Mouse (Mus musculus): Measurements from ENCODE around the gene Olfr1272.
"Not testable (repeated sequence)": the region's sequence is repeated elsewhere in the genome, so short reads cannot be mapped to it uniquely, and the experiment has no call there.

Gene Olfr1272

DNA sequence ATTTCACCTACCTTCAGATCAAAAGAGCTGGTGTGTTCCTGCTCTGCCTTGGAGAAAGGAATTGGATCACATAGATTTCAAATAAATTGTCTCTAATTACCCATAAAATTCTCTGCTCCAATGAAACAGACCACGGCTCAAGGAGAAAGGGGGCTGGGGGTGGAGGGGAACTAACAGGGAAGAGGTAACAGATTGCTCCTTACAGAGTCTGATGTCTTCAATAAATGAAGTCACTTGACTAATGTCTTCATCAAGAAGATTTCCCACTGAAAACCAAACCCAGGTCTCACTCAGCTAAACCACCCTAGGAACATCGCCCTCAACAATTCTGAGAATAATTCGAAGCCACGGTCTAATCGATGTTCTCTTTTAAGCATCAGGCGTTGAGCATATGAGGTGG is at the start of gene Olfr1272:
Gene Olfr1272 (minus strand): TSS at position 101 of the 400 bp plus-strand sequence.
- no peak for ATAC-seq (ENCODE audit: low TSS enrichment)

DNA sequence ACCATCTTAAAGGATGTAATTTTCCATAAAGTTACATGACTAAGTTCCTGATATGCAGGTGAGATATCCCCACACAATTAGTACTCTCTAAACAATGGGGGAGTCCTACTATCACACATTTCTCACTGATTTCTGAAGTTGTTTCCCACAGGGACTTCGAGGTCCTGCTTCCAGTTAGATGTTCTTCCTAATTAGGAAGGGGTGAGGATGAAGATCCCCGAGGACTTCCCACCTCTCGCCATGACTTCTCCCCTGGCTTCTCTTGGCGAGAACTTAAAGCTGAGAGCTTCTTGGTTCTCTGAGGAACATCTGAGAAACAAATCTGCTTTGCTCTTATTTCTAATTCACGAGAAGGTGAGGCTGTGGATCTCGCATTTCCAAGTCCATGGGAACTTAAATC is 29.3 kb upstream of the Olfr1272 start, which contains the start of gene Gm13769:
Gene Gm13769 (plus strand): TSS at position 301 of the 400 bp plus-strand sequence.
- not testable (repeated sequence) for ATAC-seq (ENCODE audit: low TSS enrichment)

DNA sequence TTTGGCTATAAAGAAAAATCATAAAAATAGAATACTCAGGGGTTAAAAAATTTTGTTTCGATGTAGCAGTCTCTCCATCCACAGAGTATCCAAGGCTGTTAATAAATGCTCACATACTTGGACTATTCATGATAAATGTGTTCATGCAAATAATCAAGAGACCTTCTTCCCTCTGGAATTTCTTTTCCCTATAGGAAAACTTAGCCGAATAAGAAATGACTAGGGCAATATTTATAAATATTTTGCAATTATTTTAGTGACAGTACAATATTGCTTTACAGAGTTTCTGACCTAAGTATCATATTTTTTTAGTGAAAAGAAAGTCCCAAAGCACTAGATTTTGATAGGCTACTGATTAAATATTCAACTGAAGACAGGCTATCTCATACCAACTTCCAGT is 21.7 kb downstream of the Olfr1272 start, which contains the start of gene Olfr1271:
Gene Olfr1271 (minus strand): TSS at position 101 of the 400 bp plus-strand sequence.
- no peak for ATAC-seq (ENCODE audit: low TSS enrichment)

DNA sequence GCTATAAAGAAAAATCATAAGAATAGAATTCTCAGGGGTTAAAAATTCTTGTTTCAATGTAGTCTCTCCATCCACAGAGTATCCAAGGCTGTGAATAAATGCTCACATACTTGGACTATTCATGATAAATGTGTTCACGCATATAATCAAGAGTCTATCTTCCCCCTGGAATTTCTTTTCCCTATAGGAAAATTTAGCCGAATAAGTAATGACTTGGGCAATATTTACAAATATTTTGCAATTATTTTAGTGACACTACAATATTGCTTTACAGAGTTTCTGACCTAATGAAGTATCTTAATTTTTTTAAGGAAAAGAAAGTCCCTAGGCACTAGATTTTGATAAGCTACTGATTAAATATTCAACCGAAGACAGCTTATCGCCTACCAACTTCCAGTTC is 35.1 kb downstream of the Olfr1272 start, which contains the start of gene Olfr142:
Gene Olfr142 (minus strand): TSS at position 101 of the 400 bp plus-strand sequence.
- ATAC-seq (ENCODE audit: low TSS enrichment) = no peak
